Mouse (Mus musculus) T-cell, adult 2 months (primary cell): ENCODE measurements around the gene Dohh.

ENCODE experiments used
- DNase-seq: peaks from one replicate; pipeline ENCODE4 v3.0.0; 2022; ENCODE audit warnings: low spot score

Gene Dohh

GRCm38 (mm10) chr10:81404720-81405119 lies 20.5 kb downstream of the Dohh start:
- peak; percentile 29 for DNase-seq

DNA sequence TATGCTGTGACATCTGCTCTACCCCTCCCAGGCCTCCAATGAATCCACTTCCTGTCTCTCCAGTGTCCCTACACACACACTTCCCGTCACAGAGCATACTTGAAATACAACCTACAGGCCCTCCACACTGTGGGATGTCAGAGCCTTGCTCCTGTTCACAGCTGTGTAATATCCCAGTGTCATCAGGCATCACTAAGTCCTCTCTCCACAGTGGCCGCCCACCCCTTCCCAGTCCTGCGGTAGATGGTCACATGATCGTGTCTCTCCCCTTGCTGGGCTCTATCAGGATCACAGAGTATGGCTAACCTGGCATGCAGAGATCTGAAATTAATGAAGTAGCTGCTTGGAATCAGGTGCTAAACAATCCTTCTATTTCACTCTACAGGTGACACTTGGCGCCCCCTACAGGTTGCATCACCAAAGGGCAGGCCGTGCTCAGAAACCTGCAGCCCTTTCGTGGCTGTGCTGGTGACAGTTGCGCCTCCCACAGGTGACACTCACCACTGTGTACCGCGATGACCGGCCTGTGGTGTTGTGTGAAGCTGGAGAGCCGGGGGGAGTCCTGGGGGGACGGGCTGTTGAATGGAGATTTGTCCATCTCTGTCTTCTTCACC lies 21.5 kb downstream of the Dohh start:
- DNase-seq: peak; percentile 70

DNA sequence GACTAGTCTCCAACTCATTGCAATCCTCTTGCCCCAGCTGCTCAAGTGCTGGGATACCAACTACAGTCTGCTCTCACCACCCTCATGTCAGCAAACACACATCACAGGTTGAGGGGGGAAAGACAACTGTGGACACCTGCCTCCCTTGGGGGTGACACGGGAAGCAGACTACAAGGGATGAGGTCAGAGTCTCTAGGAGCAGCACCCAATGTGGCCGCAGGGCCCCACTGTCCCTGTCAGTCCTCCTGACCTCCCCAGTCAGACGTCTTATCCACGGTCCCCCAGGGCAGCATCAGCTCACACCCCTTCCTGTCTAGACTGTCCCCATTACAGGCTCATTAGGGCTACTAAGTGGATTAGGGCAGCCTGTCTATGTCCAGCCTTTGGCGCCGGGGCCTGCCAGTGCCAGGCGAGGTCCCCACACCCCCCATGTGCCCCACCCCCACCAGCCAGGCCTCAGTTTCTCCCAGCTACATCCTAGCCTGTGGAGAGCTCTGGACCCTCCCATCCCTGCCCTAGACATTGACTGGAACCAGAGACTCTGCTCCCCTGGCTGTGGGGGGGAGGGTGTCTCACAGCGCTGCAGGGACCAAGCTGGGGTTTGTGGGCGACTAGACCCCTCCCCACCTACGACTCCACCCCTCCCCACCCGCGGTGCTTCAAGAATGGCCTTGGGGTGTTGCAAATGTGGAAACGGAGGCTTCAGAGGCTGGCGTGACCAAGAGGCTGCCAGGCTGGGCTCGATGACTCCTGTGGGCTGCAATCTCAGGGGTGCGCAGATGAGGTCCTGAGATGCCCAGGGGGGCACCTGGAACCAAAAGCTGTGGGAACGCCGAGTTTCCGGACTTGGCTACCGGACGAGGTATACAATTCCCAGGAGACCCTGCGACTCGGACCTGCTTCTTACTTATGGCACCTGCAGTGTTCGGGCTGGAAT lies 22.5 kb downstream of the Dohh start:
- DNase-seq: no peak

DNA sequence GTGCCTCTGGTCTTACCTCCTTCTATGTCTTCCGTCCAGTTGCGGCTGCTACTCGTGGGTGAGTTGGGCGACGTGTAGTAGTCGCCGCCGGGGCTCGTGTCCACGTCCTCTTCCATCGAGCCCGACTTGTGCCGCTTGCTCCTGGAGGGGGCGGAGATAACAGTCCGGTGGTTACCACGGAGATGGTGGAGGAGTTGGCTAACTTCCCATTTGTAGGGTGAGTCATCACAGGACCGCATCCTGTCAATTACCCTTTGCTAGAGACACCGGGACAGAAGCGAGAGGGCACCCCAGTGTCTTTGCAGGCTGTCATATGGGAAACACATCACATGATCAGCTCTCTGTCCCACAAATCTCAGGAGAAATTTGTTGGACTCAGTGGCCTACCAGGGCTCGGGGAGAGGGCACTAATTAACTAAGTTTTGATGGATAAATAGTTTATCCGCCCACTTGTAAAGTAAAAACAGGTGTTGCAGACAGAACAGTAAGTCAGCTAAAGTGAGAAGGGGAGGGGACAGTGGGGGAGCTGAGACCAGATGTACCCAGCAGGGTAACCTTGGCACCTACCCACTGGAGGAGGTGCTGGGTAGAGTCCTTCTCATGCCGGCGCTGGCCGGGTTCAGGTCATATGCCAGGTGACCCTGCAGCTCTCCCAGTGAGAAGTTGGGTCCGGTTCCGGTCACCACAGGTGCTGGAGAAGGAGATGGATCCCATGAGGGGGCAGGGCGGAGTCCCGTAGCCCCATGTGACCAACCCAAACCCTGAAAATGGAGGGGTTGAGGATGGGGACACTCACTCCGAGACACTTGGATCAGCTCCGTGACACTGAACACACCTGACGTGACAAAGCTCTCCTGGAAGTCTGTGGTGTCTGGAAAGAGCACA lies 23.6 kb downstream of the Dohh start:
- DNase-seq: peak; percentile 67

DNA sequence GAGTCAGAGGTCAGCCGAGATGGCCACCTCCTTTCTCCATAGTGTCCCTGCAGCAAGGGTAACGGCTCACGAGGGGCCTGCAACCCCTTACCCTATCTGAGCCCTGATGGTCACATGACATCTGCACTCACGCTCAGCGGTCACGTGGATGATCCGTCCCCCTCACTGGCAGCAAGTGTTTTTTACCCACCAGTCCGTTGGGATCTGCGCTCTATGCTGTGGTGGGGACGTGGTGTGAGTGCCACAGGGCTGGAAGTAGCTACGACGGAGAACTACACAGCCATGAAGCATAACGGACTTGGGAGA lies 24.1 kb downstream of the Dohh start:
- DNase-seq: no peak

DNA sequence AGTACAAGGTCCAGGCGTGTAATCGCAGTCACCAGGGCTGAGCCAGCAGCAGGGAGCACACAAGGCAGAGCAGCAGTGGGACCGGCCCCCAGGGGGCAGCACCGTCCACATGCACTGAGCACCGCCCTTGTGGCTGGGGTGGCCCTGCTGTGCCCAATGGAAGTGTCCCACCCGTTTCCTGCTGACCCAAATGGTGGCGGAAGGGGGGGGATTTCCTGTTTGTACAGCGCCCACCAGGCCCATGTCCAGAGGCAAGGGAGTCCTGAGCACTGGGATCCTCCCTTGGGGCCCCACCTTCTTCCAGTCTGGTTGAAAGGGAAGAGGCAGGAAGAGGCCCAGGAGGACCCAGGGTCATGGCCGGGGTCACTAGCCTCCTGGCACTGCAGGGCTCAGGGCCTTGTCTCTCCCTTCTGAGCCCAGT lies 24.7 kb downstream of the Dohh start:
- DNase-seq: peak; percentile 62

DNA sequence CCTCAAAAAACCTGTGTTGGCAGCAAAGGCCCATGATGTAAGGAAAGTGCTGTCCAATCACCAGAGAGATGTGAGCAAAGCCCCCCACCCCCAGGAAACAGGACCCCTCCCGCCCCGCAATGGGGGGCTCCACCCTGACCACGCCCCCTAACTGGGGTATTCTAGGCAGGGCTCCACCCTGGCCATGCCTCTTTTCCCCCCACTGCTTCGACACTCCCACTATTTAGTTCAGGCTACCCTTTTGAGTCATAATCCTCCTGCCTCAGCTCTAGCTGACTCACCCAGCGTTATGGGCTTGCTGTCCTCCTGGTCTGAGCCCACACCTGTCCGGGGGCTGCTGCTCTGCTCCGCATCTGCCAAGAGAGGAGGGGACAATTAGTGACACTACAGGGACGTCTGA lies 25.1 kb downstream of the Dohh start:
- DNase-seq: no peak

DNA sequence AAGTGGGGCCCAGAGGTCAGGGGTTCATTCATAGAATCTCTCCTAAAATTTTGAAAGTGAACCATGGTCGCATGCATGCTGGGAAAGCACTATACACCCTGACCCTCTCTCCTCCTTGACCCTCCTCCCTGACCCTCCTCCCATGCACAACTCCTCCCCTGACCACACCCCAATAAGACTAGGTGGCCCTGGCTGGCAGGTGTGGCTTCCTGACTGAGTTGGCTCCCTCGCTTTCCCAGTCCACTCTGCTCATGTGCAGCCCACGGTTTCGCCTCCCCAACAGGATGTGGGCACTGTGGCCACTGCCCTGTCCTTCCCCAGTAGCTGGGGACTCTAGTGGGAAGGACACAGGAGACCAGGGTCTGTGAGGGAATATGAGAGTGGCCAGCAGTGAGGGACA lies 26.1 kb downstream of the Dohh start:
- no peak for DNase-seq

GRCm38 (mm10) chr10:81410981-81411380 lies 26.8 kb downstream of the Dohh start:
- no peak for DNase-seq

GRCm38 (mm10) chr10:81411471-81412400 lies 27.5 kb downstream of the Dohh start:
- no peak for DNase-seq

- DNase-seq: no peak
Measured at GRCm38 (mm10) chr10:81412586-81413309, 28.5 kb downstream of the Dohh start.

DNA sequence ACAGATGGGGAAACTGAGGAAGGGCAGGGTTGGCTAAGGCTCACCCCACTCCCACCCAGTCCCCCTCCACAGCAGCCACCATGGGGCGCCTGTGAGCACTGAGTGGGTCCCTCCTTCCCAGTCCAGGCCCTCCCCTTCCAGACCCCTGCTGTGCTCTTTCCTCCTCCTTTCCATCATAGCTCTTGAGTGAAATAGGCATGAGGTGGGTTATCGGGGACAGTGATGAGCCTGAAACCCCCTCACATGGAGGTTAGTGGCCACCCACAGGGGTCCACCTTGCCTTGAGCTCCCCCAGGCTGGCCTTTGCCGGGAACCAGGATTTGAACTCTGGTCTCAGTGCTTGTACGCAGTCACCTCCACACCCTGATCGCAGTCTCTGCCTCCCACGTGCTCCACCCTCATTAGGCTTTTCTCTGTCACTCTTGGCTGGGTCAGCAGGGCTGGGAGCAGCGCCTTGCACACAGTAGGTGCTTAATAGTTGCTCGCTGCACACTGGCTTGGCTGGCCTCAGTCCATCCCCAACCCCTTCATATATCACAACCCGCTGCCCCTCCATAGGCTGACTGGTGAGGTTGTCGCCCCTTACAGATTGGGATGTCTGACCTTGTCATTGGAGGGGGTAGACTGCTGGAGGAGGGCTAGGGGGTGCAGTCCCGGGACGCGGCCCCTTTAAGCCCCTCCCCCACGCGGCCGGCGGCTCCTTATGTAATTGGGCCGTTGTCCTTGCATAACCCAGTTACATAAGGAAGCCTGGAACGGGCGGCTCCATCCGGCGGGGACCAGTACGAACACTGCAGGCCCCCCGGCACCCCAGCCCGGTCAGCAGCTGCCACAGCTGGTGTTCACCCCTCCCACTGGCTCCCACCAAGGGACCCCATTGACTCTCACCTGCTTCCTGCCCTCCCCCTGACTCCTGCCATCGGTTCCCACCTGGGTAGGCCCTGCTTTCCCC lies 29.4 kb downstream of the Dohh start:
- DNase-seq: no peak

DNA sequence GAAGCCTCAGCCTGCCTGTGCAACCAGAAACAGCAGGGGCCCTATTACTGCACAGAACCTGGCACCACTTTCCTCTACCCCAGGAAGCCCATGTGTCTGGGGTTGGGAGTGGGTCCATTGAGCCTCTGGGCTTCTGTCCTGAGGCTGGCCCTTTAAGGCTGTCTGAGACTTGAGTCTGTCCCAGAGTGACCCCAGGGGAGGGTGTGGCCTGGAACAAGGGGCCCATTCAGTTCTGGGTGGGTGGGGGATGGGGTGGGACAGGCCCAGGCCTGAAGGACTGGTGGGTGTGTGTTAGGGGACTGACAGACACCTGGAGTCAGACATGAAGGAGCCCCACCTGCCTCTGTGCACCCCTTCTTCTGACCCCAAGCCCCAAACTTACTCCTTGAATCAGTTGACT lies 30.5 kb downstream of the Dohh start:
- no peak for DNase-seq

GRCm38 (mm10) chr10:81415146-81415545 lies 30.9 kb downstream of the Dohh start:
- no peak for DNase-seq

- DNase-seq: no peak
Measured at GRCm38 (mm10) chr10:81415549-81416310, 31.5 kb downstream of the Dohh start.

DNA sequence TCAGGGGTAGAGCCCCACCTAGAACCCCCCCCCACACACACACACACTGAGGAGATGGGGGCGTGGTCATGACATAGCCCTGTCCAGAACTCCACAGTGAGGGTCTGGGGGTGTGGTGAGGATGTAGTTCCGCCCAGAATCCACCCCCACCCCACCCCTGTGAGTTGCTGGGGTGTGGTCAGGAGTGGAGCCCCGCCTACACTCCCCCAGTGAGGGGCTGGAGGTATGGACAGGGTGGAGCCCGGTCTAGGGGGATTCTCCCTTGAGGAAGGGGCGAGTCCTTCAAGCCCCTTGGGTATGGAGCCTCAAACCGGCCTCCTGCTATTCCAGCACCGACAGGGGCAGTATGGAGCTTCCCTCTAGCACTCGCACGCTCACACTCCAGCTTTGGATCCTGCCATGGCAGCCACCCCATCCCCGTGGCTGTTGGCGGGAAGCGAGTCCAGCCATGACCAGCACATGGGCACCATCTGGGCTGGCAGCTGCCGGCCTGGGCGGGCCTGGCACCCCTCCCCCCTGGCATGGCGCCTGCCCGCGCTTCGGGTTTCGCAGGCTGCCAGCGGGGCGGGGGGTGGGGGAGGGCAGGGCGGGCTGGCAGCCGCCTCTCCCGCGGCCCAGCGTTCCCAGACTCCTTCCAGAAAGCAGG lies 32.5 kb downstream of the Dohh start:
- DNase-seq: no peak

DNA sequence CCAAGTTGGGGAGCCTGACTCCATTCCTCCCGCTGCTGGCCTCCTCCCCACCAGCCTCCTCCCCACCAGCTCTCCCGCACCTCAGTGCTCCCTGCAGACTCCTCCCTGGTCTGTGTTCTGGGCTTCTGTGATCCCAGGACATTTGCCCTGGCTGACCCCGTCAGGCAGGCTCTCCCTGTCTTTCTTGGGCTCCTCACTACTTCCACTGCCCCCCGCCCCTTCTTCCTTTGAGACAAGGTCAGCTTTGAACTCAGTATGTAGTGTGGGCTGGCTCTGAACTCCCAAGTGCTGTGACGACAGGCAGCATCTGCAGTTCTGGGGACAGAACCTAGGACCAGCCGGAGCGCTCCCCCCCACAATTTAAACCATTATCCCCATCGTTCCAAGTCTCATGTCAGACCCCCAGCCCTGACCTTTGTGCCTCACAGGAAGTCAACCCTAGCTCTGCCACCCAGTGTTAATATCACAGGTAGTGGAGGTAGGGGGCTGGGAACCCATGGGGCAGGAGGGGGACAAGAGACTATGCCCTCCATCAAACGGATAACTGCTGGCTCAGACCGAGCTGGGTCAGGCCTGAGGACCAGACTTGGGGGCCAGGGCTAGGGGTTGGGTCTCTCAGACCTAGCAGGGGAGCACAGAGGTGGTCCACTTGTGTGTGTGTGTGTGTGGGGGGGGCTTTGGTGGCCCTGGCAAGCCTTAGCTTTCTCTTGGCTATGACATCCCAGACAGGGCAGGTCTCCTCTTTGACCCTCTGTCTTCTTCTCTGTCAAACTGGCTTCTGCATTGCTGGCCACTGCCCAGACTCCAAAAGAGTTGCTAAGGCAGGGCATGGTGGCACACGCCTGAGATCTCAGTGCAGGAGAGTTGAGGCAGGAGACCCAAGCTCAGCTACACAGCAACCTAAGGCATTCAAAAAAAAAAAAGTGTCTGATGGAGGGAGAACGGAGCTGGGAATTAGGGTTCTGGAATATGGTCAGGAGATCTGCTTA lies 33.3 kb downstream of the Dohh start:
- DNase-seq: no peak
